Mouse (Mus musculus) heart, postnatal 0 days (tissue): ENCODE results near the gene Gm21834. TPM values are rescaled to one million over a fixed set of nuclear protein-coding genes. Genes with fewer than 3 reads are reported as not detected.

Experiments
- ATAC-seq: fragments of 200-750 bp; cut with Nextera tagmentation; 2 replicates; pipeline ENCODE4 v1.8.0; 2017; ENCODE audit warnings: low read depth, moderate number of reproducible peaks, moderate library complexity; ENCODE audit not compliant: insufficient read depth
- DNase-seq: peaks from one replicate; pipeline ENCODE4 v3.0.0-alpha.2; 2016; ENCODE audit warnings: low spot score
- H3K27ac ChIP-seq: fragments of 300-500 bp; sonication (generic); 2 replicates; pipeline ENCODE4 v1.5.1; 2014; ENCODE audit warnings: low read depth, mild to moderate bottlenecking
- H3K27me3 ChIP-seq: fragments of 300-500 bp; sonication (generic); 2 replicates; pipeline ENCODE4 v1.6.1; 2014; ENCODE audit warnings: low read length, mixed read lengths; ENCODE audit not compliant: control insufficient read depth, insufficient read depth
- H3K36me3 ChIP-seq: fragments of 300-500 bp; sonication (generic); replicated peaks from 2 replicates; pipeline ENCODE4 v1.6.1; 2014; ENCODE audit warnings: low read length, mixed read lengths; ENCODE audit not compliant: control insufficient read depth, insufficient read depth
- H3K4me1 ChIP-seq: fragments of 300-500 bp; sonication (generic); 2 replicates; pipeline ENCODE4 v1.6.1; 2014; ENCODE audit warnings: antibody characterized with exemption; ENCODE audit not compliant: control insufficient read depth, insufficient read depth
- H3K4me2 ChIP-seq: fragments of 300-500 bp; sonication (generic); 2 replicates; pipeline ENCODE4 v1.6.1; 2014; ENCODE audit warnings: low read depth, mild to moderate bottlenecking, low read length, moderate library complexity
- H3K4me3 ChIP-seq: fragments of 300-500 bp; sonication (generic); 2 replicates; pipeline ENCODE4 v1.5.1; 2014; ENCODE audit warnings: low read depth, low read length
- H3K9ac ChIP-seq: fragments of 300-500 bp; sonication (generic); replicated peaks from 2 replicates; pipeline ENCODE4 v1.6.1; 2014; ENCODE audit warnings: low read depth, low read length, mixed read lengths
- H3K9me3 ChIP-seq: fragments of 300-500 bp; sonication (generic); replicated peaks from 2 replicates; pipeline ENCODE4 v1.6.1; 2016; ENCODE audit warnings: low read length; ENCODE audit not compliant: control insufficient read depth
- CTCF ChIP-seq: IDR thresholded peaks from 2 replicates; pipeline ENCODE4 v1.5.1; 2016; ENCODE audit warnings: antibody characterized with exemption, control low read depth, low read depth
- EP300 ChIP-seq: IDR thresholded peaks from 2 replicates; pipeline ENCODE4 v1.6.1; 2016; ENCODE audit warnings: antibody characterized with exemption, low read depth
- WGBS: fragments of 180-500 bp; shearing (Covaris S2); extraction: QIAGEN DNeasy Blood & Tissue Kit; methylation state at CpG from one replicate; pipeline ENCODE4 v1.1.7; 2014; 5-methylcytosine and 5-hydroxymethylcytosine counted together
- polyA plus RNA-seq: library from polyadenylated mRNA; unstranded; fragments of >200 nt; fragmentation: Nextera tagmentation; extraction: Ambion mirVana; gene quantifications from 2 replicates; pipeline ENCODE4 v1.2.1, GENCODE M21; 2015
- total RNA-seq: library from RNA; depleted of rRNA; stranded (reverse); fragments of >200 nt; gene quantifications from 2 replicates; pipeline ENCODE4 v1.2.3, GENCODE M21; 2014; ENCODE audit warnings: low replicate concordance; rRNA removed

The Gm21834 gene
- not detected in 2 replicates for total RNA-seq
- polyA plus RNA-seq = not detected in 2 replicates

GRCm38 (mm10) chr17:57742119-57742518 lies at the start of gene Gm21834:
TSS of gene Gm21834 (minus strand) at chr17:57742219.
- no peak for DNase-seq

GRCm38 (mm10) chr17:57788161-57788799 lies 46.3 kb upstream of the Gm21834 start:
- Histone ChIP-seq H3K4me2 (no peak overlapping the region), H3K9me3 (no peaks in the 10 kb centered on the region), H3K4me1 (no peaks in the 10 kb centered on the region), H3K27ac (no peak overlapping the region), H3K36me3 (no peaks in the 10 kb centered on the region), H3K4me3 (no peak overlapping the region), H3K27me3 (no peaks in the 10 kb centered on the region), H3K9ac (no peak overlapping the region)
- TF ChIP-seq CTCF = no peak
- no peak for TF ChIP-seq EP300
- WGBS = 83% methylated on average over 1 of the region's 1 CpGs
- DNase-seq (no peak), ATAC-seq (no peak)

More at GRCm38 (mm10) chr17:57742119-57742518, at the start of gene Gm21834:
- Histone ChIP-seq H3K4me1 (no peaks in the 10 kb centered on the region), H3K4me2 (no peak within 1 kb of the TSS), H3K36me3 (no peaks in the 10 kb centered on the region), H3K4me3 (no peak within 1 kb of the TSS), H3K9ac (no peak within 1 kb of the TSS), H3K27me3 (no peaks in the 10 kb centered on the region), H3K27ac (no peak within 1 kb of the TSS), H3K9me3 (peaks cover 3% of the 10 kb centered on the region)
- 64% methylated on average over 5 of the region's 5 CpGs for WGBS
- TF ChIP-seq CTCF = no peak
- TF ChIP-seq EP300 = no peak
- no peak for ATAC-seq

GRCm38 (mm10) chr17:57770904-57771303 lies 28.9 kb upstream of the Gm21834 start:
- TF ChIP-seq CTCF = peak; percentile 17; the same call in 1 of the 2 replicates
- TF ChIP-seq EP300 = no peak
- Histone ChIP-seq H3K9me3 (no peaks in the 10 kb centered on the region), H3K9ac (no peak overlapping the region), H3K4me1 (no peaks in the 10 kb centered on the region), H3K27ac (no peak overlapping the region), H3K27me3 (no peaks in the 10 kb centered on the region), H3K36me3 (no peaks in the 10 kb centered on the region), H3K4me3 (no peak overlapping the region), H3K4me2 (no peak overlapping the region)
- no peak for DNase-seq
- 17% methylated on average over 4 of the region's 4 CpGs for WGBS
- no peak for ATAC-seq

- ATAC-seq (no peak), DNase-seq (no peak)
- no peak within 1 kb of the TSS for H3K9ac ChIP-seq
- TF ChIP-seq CTCF (no peak), EP300 (no peak)
- H3K36me3 ChIP-seq = no peaks in the 10 kb centered on the region
- no peak within 1 kb of the TSS for H3K4me3 ChIP-seq
- H3K9me3 ChIP-seq = 0 out of 2 replicates have a peak, but pooled peaks cover 3% of the 10 kb centered on the region
- no peak within 1 kb of the TSS for H3K27ac ChIP-seq
- 18% methylated on average over 26 of the region's 26 CpGs for WGBS
- no peaks in the 10 kb centered on the region for H3K27me3 ChIP-seq
- H3K4me2 ChIP-seq = no peak within 1 kb of the TSS
- H3K4me1 ChIP-seq = no peaks in the 10 kb centered on the region
Observed at GRCm38 (mm10) chr17:57768622-57769610, 26.9 kb upstream of the Gm21834 start, which contains the start of gene Cntnap5c. TSS of gene Cntnap5c (plus strand) at chr17:57769570.

GRCm38 (mm10) chr17:57767306-57767705 lies 25.3 kb upstream of the Gm21834 start:
- Histone ChIP-seq H3K4me1 (no peaks in the 10 kb centered on the region), H3K36me3 (no peaks in the 10 kb centered on the region), H3K9me3 (0 out of 2 replicates have a peak, but pooled peaks cover 3% of the 10 kb centered on the region), H3K27me3 (no peaks in the 10 kb centered on the region), H3K9ac (no peak overlapping the region), H3K4me3 (no peak overlapping the region), H3K4me2 (no peak overlapping the region), H3K27ac (no peak overlapping the region)
- DNase-seq (no peak), ATAC-seq (no peak)
- TF ChIP-seq EP300 (no peak), CTCF (no peak)
